Mouse (Mus musculus): Measurements from ENCODE around the gene Igf2bp2. TPM values are rescaled to one million over a fixed set of nuclear protein-coding genes. Genes with fewer than 3 reads are reported as not detected.

Gene Igf2bp2
- polyA plus RNA-seq, 1 experiment, result 0.63 TPM

GRCm38 (mm10) chr16:22182286-22182685, 19.2 kb upstream of the Igf2bp2 start:
- H3K36me3 ChIP-seq (ENCODE audit: control insufficient read depth, insufficient read depth, low read length), result no peaks in the 10 kb centered on the region
- TF ChIP-seq POLR2A (IDR thresholded peaks at IDR 0.05; ENCODE audit: control insufficient read depth, low read depth, low read length), result no peak
- no peak for TF ChIP-seq CTCF (IDR thresholded peaks at IDR 0.05; ENCODE audit: control insufficient read depth, insufficient read depth, insufficient replicate concordance, low read depth, low read length)

GRCm38 (mm10) chr16:22178793-22179192, 15.7 kb upstream of the Igf2bp2 start:
- Histone ChIP-seq H3K36me3 (ENCODE audit: control insufficient read depth, insufficient read depth, low read length) (no peaks in the 10 kb centered on the region), H3K4me1 (ENCODE audit: control insufficient read depth, insufficient read depth, low read length) (no peaks in the 10 kb centered on the region), H3K4me3 (ENCODE audit: control insufficient read depth, low read depth, low read length) (no peak overlapping the region), H3K27me3 (ENCODE audit: control insufficient read depth, insufficient read depth, low read length) (no peaks in the 10 kb centered on the region), H3K27ac (ENCODE audit: control insufficient read depth, insufficient read depth, low read depth, low read length) (no peak overlapping the region)
- TF ChIP-seq POLR2A (IDR thresholded peaks at IDR 0.05; ENCODE audit: control insufficient read depth, low read depth, low read length) (no peak), CTCF (IDR thresholded peaks at IDR 0.05; ENCODE audit: control insufficient read depth, insufficient read depth, insufficient replicate concordance, low read depth, low read length) (no peak)

More at GRCm38 (mm10) chr16:22182286-22182685, 19.2 kb upstream of the Igf2bp2 start:
- H3K4me1 ChIP-seq (ENCODE audit: control insufficient read depth, insufficient read depth, low read length), result peaks cover 2% of the 10 kb centered on the region; the same call in 1 of the 2 replicates
- no peak overlapping the region for H3K27ac ChIP-seq (ENCODE audit: control insufficient read depth, insufficient read depth, low read depth, low read length)
- H3K27me3 ChIP-seq (ENCODE audit: control insufficient read depth, insufficient read depth, low read length), result no peaks in the 10 kb centered on the region
- H3K4me3 ChIP-seq (ENCODE audit: control insufficient read depth, low read depth, low read length), result no peak overlapping the region

- no peaks in the 10 kb centered on the region for H3K4me1 ChIP-seq (ENCODE audit: control insufficient read depth, insufficient read depth, low read length)
- TF ChIP-seq CTCF (IDR thresholded peaks at IDR 0.05; ENCODE audit: control insufficient read depth, insufficient read depth, insufficient replicate concordance, low read depth, low read length) (no peak), POLR2A (IDR thresholded peaks at IDR 0.05; ENCODE audit: control insufficient read depth, low read depth, low read length) (no peak)
- no peak overlapping the region for H3K27ac ChIP-seq (ENCODE audit: control insufficient read depth, insufficient read depth, low read depth, low read length)
- no peaks in the 10 kb centered on the region for H3K36me3 ChIP-seq (ENCODE audit: control insufficient read depth, insufficient read depth, low read length)
- H3K4me3 ChIP-seq (ENCODE audit: control insufficient read depth, low read depth, low read length), result no peak overlapping the region
- no peaks in the 10 kb centered on the region for H3K27me3 ChIP-seq (ENCODE audit: control insufficient read depth, insufficient read depth, low read length)
Observed at GRCm38 (mm10) chr16:22177999-22178398, 14.9 kb upstream of the Igf2bp2 start.

- Histone ChIP-seq H3K27me3 (ENCODE audit: control insufficient read depth, insufficient read depth, low read length) (no peaks in the 10 kb centered on the region), H3K4me3 (ENCODE audit: control insufficient read depth, low read depth, low read length) (no peak overlapping the region), H3K36me3 (ENCODE audit: control insufficient read depth, insufficient read depth, low read length) (no peaks in the 10 kb centered on the region), H3K27ac (ENCODE audit: control insufficient read depth, insufficient read depth, low read depth, low read length) (no peak overlapping the region), H3K4me1 (ENCODE audit: control insufficient read depth, insufficient read depth, low read length) (no peaks in the 10 kb centered on the region; the same call in 1 of the 2 replicates)
- TF ChIP-seq CTCF (IDR thresholded peaks at IDR 0.05; ENCODE audit: control insufficient read depth, insufficient read depth, insufficient replicate concordance, low read depth, low read length) (no peak), POLR2A (IDR thresholded peaks at IDR 0.05; ENCODE audit: control insufficient read depth, low read depth, low read length) (no peak)
Observed at GRCm38 (mm10) chr16:22168731-22169130, 5.6 kb upstream of the Igf2bp2 start.

GRCm38 (mm10) chr16:22165556-22165955, 2.5 kb upstream of the Igf2bp2 start:
- Histone ChIP-seq H3K4me1 (ENCODE audit: control insufficient read depth, insufficient read depth, low read length) (peaks cover 12% of the 10 kb centered on the region), H3K27ac (ENCODE audit: control insufficient read depth, insufficient read depth, low read depth, low read length) (no peak overlapping the region), H3K4me3 (ENCODE audit: control insufficient read depth, low read depth, low read length) (no peak overlapping the region)

GRCm38 (mm10) chr16:22164446-22164845, 1.3 kb upstream of the Igf2bp2 start:
- no peaks in the 10 kb centered on the region for H3K27me3 ChIP-seq (ENCODE audit: control insufficient read depth, insufficient read depth, low read length)
- H3K4me1 ChIP-seq (ENCODE audit: control insufficient read depth, insufficient read depth, low read length), result peaks cover 12% of the 10 kb centered on the region
- no peak overlapping the region for H3K4me3 ChIP-seq (ENCODE audit: control insufficient read depth, low read depth, low read length)
- TF ChIP-seq CTCF (IDR thresholded peaks at IDR 0.05; ENCODE audit: control insufficient read depth, insufficient read depth, insufficient replicate concordance, low read depth, low read length), result no peak
- no peak for TF ChIP-seq POLR2A (IDR thresholded peaks at IDR 0.05; ENCODE audit: control insufficient read depth, low read depth, low read length)
- H3K36me3 ChIP-seq (ENCODE audit: control insufficient read depth, insufficient read depth, low read length), result no peaks in the 10 kb centered on the region
- no peak overlapping the region for H3K27ac ChIP-seq (ENCODE audit: control insufficient read depth, insufficient read depth, low read depth, low read length)

More at GRCm38 (mm10) chr16:22165556-22165955, 2.5 kb upstream of the Igf2bp2 start:
- Histone ChIP-seq H3K36me3 (ENCODE audit: control insufficient read depth, insufficient read depth, low read length) (no peaks in the 10 kb centered on the region), H3K27me3 (ENCODE audit: control insufficient read depth, insufficient read depth, low read length) (no peaks in the 10 kb centered on the region)
- no peak for TF ChIP-seq CTCF (IDR thresholded peaks at IDR 0.05; ENCODE audit: control insufficient read depth, insufficient read depth, insufficient replicate concordance, low read depth, low read length)
- no peak for TF ChIP-seq POLR2A (IDR thresholded peaks at IDR 0.05; ENCODE audit: control insufficient read depth, low read depth, low read length)

- peaks cover 12% of the 10 kb centered on the region for H3K4me1 ChIP-seq (ENCODE audit: control insufficient read depth, insufficient read depth, low read length)
- no peak for TF ChIP-seq POLR2A (IDR thresholded peaks at IDR 0.05; ENCODE audit: control insufficient read depth, low read depth, low read length)
- TF ChIP-seq CTCF (IDR thresholded peaks at IDR 0.05; ENCODE audit: control insufficient read depth, insufficient read depth, insufficient replicate concordance, low read depth, low read length), result no peak
- no peaks in the 10 kb centered on the region for H3K36me3 ChIP-seq (ENCODE audit: control insufficient read depth, insufficient read depth, low read length)
- H3K27me3 ChIP-seq (ENCODE audit: control insufficient read depth, insufficient read depth, low read length), result no peaks in the 10 kb centered on the region
- peak overlapping the region; percentile 73 for H3K4me3 ChIP-seq (ENCODE audit: control insufficient read depth, low read depth, low read length)
- H3K27ac ChIP-seq (ENCODE audit: control insufficient read depth, insufficient read depth, low read depth, low read length), result no peak overlapping the region
Observed at GRCm38 (mm10) chr16:22163456-22163851, 355 bp upstream of the Igf2bp2 start.

All from testis, adult 2 months (tissue).